Mouse (Mus musculus) natural killer cell, adult 2 months (primary cell): ENCODE data around the gene Pga5.
A peak's percentile ranks its signal among the peaks of the same experiment; 100 is the strongest.

Source experiments
- DNase-seq, 2 experiments: peaks; one replicate each; pipeline ENCODE4 v3.0.0; 2022; ENCODE audit warnings: low spot score in 2 of 2

Gene Pga5

DNA sequence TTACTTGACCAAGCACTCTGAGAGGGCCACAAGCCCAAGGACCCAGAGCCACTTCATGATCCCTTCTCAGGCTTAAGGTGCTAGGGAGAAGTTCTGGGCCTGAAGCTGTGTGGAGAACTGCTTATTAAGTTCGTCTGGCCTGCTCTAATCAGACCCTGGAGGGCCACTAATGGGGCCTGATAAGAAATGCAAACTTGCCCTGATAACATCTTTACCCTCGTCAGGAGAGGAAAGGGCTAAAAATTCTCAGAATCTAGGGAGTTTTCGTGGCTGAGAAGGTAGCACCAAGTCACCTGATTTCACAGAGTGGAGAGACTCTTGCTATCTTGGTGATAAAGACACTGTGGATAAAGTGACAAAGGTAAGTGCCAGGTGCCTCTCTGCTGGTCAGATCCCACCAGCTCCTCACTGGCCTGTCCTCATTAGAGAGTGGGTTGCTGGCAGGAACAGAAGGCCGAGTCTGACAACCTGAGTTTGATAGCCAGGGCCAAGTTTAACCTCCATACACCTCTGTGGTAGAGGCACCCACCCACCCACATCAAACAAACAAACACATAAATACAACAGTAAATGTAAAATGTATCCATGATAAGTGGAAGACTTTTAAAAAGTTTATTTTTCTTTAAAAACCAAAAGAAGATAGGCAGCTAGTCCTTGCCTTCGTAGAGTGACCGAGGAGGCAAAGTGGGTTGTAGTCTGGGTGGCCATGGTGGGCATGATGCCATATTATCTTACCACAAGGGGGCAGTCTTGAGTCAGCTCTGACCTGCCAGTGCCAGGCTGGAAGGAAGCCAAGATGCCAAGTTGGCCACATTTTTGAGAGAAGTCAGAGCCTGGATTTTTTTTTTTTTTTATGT is at the start of gene Pga5:
Gene Pga5 (minus strand): TSS at position 157 of the 857 bp plus-strand sequence.
- peak; percentile 64 to 73 for DNase-seq

DNA sequence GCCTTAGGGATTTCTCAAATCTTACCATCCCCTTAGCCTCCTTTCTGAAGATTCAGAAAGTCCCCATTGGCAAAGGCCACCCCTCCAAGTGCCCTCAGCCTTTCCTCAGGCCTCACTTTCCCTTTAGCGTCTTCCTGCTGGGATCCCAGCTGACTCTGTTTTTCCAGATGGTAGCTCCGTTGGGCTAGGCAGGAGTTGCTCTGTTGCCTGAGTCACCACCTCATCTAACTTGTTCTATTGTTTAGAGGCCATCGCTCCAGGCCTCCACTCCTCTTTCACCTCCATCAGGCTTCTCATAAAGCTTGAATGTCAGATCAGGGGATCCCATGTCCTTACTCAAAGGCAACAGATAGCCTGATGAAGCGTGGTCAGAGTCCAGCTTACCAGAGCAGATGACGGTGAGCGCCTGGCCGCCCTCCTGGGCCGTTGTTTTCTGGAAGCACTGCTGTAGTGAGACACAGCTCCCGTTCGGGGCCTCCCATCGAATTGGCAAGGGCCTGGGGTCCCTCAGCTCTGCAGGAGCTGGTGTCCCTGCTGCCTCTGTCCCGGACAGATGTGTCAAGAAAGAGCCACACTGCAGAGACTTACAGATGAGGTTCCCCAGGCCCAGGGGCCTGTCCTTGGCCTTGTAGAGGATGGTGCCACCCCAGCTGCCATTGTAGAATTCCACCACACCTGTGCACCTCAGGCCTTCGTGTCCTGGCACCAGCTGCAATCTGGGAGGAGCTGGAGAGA is 46.9 kb upstream of the Pga5 start:
- no peak for DNase-seq

DNA sequence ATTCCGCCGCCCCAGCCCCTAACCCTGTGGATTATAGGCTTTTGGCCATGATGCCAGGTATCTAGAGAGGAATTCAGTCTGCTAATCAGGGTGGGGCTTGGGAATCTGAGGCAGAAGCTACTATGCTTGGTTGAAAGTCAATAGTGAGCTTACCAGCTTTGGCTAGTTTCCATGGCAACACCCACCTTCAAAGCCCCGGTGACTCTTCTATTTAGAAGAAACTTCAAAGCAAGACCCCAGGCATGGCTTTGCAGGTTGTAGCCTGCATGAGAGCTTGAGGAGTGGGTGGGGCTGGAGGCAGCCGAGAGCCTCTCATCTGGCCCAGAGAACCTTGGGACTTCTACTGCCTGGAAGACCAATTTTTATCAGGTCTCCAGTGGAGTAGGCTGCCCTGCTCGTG is 45.8 kb upstream of the Pga5 start:
- DNase-seq = no peak

DNA sequence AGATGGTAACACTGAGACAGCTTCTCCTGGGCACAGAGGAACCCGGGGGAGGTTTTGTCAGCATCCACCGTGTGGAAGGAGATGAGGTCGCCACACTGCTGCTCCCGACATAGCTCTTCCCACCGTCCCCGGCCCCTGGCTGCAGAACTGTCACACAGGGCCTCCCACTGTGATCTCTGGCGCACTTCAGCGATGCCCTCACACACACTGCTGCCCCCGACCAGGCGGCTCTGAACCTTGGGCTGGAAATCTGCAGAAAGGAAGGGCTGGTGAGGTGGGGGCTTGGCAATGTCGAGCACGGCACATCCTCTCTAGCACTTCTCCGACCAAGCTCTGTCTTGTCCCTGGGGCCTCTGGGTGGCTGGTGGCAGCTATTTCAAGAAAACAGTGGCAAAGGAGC is 45.2 kb upstream of the Pga5 start:
- no peak for DNase-seq

DNA sequence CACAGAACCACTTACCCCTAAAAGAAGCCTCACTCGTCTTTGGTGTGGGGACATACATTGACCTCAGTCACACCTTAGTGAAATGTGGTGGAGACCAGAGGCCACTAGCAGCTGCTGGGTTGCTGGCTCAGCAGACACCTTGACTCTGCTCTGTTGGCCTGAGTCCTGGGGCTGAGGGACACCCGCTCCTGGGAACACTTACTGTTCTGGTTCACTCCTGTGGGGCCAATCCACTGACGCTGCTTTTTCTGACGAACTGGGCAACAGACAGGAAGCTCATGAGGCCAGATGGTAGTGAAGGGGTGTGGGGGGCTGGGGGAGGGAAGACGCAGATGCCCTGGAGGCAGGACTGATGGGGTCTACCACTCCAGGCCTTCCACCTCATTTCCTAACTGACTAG is 43.2 kb upstream of the Pga5 start:
- DNase-seq = peak in 1 of 2 experiments; percentile 31

DNA sequence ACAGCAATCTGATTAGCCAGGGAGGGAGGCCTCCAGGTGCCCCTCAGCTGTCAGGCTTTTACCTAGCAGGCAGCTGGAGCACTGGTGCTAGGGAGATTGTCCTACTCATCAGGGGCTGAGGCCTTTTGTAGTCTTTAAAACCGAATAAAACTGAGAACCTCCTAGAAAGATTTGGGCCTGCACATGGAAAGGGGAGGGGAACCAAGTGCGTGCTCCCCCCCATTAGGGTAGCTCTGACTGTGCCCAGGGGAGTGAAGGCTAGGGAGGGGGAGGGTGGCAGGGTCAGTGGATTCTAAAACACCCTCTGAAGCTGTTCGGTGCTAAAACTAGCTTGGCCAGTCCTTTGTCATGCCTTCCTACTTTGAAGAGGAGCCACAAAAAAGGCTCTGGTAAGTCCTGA is 42.7 kb upstream of the Pga5 start:
- no peak for DNase-seq

DNA sequence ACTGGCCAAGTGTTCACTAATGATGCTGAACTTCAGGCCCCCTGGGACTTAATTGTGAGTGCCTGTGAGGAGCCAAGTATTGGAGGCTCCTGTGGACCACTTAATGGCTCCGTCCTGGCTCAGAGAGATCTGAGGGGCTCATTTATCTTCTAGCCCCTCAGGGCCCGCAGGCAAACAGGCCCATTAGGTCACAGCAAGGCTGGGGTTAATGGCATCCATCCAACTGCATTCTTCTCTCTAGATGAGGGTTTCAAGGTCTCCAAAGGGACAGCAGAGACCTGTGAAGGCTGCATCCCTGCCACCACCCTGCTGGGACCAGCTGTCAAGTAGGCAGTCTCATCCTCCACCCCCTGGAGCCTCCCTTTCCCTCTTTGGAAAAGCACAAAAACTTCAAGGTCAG is 41.9 kb upstream of the Pga5 start:
- DNase-seq = no peak

DNA sequence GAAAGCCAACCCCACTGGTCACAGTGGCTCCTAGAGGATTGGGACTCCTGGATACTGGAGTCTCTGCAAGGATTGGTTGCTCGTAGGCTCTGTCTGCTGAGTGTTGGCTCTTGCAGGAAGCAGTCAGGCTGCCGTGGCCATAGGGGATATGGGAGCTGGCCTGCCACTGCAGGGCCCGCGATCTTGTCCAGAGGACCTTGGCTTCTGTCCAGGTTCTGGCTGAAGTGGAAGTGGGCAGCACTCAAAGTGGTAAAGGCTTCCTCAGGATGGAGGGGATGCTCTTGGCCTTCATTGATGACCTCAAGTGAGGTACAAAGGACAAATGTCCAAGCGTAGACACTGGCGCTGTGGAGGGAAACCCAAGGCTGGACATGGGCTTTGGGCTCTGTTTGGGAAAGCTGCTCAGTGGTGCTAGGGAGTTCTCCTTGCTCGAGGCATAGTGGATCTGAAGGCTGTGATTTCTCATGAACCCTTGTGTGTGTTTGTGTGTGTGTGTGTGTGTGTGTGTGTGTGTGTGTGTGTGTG is 40.4 kb upstream of the Pga5 start:
- no peak for DNase-seq

DNA sequence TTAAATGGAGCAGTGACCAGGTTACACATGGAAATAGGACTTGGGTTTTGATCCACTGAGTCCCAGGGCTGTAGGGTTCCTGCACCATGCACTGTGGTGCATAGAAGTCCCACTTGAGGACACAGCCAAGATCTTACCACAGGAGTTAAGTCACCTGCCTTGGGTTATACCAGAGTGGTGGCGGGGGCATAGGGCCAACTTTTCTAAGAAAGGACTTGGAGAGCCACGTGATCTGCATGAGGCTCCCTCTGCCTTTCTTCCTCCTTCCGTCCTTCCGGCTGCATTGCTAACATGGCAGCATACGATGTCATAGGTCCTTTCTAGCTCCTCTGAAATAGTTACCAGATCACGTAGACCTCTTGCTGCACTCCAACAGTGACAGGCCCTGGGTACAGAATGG is 37.6 kb upstream of the Pga5 start:
- DNase-seq = no peak

DNA sequence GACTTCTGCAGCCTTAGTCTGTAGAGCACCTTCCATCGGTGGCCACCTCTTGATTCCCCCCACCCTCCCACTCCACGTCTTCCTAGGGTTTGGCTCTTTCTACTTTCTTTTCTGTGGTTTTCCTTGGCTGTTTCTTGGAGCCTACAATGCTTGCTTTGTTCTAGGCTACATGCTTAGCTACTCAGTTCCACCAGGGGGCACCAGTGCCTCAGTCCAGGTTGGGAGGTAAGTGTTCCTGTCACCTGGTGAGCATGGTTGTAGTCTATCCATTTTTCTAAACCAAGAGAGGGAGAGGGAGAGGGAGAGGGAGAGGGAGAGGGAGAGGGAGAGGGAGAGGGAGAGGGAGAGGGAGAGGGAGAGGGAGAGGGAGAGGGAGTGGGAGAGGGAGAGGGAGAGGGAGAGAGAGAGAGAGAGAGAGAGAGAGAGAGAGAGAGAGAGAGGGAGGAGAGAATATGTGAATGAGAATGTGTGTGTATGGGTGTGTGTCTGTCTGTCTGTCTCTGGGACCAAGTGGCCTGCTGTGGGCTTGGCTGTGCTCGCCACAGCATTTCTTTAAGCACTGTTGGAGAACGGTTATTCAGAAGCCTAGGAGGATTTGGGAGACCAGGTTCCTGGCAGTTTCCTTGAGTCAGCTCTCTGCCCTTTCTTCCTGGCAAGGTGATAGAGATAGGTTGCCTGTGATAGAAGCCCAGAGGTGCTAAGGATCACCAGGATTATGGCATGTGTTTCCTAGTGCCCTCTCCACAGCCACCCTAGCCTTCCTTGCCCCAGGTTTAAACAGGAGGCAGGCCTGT is 37.0 kb upstream of the Pga5 start:
- peak; percentile 13 to 66 for DNase-seq

DNA sequence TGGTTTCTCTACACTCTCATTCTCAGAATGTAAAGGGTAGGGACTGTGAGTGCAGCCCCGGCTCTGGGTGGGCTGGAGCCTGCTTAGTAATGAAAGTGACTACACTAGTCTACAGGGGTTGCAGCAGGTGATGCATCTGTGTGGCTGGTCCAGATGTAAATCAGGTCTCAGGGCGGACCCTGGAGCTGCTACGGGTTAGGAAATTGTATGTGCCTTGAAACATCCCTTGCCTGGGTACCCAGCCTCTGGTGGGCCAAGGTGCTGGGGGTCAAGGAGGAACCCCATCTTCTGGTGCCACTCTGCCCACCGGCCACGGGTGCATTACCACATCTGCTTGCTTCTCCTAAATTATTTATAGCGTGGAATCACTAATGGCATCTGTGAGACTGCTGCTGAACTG is 36.3 kb upstream of the Pga5 start:
- DNase-seq = no peak

DNA sequence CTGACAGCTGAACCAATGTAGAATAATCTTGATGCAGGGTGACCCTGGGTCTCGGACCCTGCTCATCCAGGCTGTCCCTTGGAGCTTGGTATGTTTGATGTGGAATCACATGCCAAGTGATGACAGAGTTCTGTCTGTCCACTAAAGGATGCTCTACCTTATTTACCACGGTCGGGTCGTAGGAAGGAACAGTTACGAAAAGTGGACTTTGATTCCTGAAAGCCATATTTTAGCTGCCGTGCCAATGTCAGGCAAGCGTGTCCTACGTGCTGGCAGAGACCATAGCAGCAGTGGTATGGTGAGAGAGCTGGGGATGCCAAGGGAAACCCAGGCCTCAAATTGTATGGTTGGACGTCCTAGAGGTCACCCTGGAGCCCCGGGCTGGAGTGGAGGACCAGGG is 35.7 kb upstream of the Pga5 start:
- DNase-seq = no peak

DNA sequence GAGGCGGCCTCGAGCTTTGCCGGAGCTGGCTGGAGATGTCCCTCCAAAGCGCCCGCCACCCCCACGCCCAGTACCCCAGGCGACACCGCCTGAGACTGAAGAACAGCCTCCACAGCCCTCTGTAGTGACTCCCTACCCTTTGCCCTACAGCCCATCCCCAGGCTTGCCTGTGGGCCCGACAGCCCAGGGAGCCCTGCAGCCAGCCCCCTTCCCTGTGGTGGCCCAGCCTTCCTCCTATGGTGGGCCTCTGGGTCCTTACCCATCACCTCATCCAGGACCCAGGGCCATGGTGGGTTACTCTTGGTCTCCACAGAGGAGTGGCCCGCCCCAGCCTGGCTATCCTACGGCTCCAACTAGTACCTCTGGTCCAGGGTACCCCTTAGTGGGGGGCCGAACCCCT is 34.8 kb upstream of the Pga5 start:
- no peak for DNase-seq

DNA sequence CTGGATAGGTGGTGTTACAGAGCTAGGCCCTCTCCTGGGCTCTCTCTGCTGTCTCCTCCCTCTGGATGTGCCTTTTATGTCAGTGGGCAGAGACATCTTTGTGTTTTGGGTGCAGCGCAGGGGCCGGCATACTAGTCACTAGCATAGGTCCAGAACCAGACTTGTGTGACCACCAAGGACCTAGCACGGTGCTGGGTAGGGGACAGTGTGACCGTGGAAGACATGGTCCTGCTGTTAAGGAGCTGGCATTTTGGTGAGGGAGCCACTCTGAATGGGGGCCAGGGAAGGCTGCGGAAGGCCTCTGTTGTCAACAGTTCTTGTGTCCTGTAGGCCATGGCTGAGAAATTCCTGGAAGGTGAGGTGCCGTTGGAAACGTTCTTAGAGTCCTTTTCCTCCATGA is 34.3 kb upstream of the Pga5 start:
- no peak for DNase-seq

DNA sequence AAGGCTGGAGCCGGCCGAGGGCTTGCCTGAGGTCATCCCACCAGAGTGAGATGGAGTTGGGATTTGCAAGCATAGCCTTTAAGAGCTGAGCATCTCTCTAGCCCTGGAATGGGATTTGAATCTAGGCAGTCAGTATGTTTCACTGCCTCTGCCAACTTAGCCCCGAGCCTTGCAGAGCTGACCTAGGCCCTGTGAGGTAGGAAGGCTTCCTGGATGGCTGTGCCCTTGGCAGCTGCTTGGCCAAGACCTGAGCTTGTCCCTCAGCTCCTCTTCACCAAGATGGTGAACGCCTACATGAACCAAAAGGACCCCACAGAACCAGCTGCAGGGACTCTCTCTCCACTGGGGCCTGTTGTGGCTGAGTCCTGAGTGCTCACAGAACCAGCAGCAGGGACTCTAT is 32.9 kb upstream of the Pga5 start:
- DNase-seq = no peak

DNA sequence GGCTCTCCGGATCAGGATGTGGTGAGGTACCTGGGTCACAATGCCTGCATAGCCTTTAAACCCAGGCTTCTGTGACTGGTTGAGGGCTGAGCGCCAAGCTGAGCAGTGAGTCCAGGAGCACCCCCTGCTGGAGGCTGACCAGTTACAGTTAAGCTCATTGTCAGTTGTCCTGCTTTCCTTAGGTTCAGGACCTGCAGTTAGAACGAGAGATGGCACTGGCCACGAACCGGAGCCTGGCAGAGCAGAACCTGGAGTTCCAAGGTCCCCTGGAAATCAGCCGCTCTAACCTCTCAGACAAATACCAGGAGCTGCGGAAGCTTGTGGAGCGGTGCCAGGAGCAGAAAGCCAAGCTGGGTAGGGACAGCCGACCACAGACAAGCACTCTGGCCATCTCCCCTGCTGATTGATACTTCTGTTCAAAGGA is 32.2 kb upstream of the Pga5 start:
- DNase-seq = peak; percentile 46 to 56

DNA sequence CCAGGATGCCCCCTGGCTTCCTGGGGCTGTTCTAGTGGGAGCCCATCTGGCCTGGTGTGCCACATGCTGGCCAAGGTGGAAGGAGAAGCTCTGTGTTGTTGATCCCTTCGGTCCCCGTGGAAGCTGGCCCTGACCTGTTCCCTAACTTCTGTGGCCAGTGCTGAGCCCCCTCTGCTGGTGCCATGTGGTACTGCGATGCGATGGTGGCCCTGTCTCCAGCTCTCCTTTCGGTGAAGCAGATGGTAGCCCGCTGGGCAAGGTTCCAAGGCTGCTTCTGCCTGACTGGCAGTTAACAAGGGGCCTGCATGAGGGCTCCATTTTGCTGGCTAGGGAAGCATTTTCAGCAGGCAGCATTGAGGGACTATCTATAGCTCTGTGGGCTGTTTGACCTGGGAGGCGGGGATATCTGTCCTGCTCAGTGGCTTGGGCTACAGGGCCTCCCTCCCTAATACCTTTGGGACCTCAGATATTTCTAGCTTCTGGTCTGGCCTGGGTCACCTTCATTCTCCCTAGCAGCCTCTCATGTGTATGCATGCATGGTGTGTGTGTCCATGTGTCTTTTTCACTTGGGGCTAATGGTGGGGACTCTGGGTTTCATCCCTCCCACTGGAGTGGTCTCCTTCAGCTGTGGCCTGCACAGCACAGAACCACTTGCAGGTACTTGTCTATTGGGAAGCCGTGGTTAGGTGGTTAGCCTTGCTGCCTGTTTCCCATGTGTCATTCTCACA is 31.7 kb upstream of the Pga5 start:
- peak; percentile 70 to 76 for DNase-seq

DNA sequence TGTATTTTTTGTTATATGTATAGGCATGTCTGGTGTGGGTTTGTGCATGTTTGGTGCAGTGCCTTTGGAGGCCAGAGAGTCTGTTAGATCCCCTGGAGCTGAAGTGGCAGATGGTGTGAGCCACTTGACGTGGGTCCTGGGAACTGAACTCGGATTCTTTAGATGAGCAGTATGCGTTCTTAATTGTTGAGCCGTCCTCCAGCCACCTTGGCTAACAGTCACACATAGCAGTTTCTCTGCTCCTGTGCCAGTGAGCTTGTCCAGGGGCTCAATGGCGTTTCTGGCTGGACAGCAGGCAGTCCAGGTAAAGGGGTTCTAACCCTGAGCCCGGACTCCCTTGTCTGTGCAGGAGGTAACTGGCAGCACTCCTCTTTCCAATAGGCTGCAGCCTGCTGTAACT is 31.0 kb upstream of the Pga5 start:
- DNase-seq = no peak

DNA sequence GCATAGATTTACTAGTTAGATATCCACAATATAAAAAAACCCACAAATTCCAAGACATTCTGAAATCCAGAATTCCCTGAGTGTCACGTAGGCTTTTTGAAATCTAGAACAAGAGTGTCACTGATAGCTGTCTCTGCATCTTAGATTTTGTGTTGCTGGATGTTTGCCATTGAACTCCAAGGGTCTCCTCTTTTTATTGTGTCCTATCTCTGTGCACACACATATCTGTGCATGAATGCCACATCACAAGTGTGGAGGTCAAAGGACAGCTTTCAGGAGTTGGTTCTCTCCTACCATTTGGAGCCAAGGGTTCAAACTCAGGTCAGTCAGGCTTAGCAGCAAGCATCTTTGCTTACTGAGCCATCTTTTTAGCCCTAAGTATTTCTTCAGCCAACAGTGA is 30.0 kb upstream of the Pga5 start:
- DNase-seq = no peak

DNA sequence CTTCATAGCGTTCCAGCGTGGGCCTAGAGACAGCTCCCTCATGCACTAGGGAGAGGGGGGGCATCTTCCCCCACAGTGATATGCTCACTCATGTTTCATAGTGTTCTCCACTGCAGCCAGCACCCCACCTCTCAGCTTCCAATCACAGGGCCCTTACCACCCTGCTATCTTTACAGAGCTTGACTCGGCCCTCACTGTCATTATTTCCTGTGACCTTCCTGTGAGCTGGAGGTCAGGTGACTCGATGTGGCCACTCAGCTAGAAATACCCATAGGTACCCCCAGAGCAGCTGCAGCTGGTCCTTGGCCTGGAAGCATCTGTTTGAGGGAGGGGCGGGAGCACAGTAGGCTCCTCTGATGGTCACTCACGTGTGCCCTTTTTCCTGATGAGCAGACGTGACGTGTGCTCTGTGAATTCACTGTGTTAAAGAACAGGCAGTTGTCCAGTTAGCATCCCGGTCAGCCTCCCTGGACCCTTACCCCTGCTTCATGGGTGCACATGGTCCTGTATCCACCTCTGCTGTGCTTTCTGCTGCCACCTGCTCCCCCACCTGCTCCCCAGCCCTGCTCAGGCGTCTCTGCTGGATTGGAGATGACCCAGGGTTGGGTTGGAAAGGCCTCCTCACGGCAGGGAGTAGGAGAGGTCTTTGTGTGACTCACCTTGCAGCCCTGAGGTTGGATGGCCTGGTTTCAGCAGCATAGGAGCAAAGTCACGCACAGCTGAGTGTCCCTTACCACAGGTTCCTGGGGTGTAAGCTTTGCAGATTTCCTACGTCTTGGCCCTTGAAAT is 29.4 kb upstream of the Pga5 start:
- DNase-seq = no peak

DNA sequence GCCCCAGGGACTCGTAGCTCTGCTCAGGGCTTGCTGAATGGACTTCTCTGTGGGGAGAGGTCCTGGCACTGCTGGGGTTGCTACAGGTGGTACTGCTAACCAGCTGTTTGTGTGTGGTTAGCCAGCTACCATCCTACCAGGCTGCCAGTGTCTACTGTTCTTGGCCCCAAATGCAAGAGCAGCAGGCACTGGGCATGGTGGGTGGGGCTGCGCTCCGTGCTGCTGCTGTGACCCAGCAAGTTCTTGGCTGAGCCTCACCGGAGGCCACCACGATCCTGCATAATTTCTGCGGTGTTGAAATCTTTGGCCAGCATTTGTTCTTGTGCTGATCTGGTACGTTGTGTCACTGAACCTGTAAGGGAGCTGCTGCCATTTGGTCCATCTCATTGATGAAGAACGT is 25.6 kb upstream of the Pga5 start:
- DNase-seq = no peak
